ENCODE assay signal across 21 mouse cellular contexts in the genomic region with DNA sequence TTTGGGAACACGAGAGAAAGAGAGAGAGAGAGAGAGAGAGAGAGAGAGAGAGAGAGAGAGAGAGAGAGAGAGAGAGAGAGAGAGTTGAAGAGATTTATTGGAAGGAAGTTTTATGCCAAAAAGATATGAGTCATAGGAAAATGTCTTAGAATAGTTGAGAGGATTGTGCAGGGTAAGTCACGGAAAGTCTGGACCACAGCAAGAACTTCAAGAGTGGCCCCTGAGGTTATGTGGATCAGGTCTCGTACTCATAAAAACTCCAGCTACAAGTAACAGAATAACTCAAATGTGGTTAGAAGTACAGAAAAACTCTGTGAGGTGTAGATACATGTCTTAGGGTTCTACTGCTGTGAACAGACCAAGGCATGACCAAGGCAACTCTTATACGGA.
"Had no signal": no experiment of that assay in that cellular context is flagged by ENCODE, and none has a peak within 500 bp of the region (broad histone marks: within the 10 kb centered on the region; RNA-seq: fewer than 3 reads in every experiment).

No protein-coding gene starts in this region.

- H3K4me3 ChIP-seq: kidney, embryonic 15.5 days; layer of hippocampus, adult 2 months; limb, embryonic 10.5 days; limb, embryonic 13.5 days; liver, embryonic 12.5 days; liver, embryonic 15.5 days; lung, embryonic 15.5 days; midbrain, embryonic 12.5 days; myocyte had no signal

- H3K9ac ChIP-seq: kidney, embryonic 15.5 days; limb, embryonic 13.5 days; liver, embryonic 12.5 days; liver, embryonic 15.5 days; lung, embryonic 15.5 days; midbrain, embryonic 12.5 days had no signal

- H3K9me3 ChIP-seq: kidney, embryonic 15.5 days; limb, embryonic 10.5 days; limb, embryonic 13.5 days; liver, embryonic 12.5 days; liver, embryonic 15.5 days; lung, embryonic 15.5 days; midbrain, embryonic 12.5 days had no signal

- H3K4me1 ChIP-seq: limb, embryonic 10.5 days; limb, embryonic 13.5 days; liver, embryonic 12.5 days; liver, embryonic 15.5 days; lung, embryonic 15.5 days; midbrain, embryonic 12.5 days had no signal

- DNase-seq: kidney, adult 11 months; kidney, adult 8-10 months; kidney, postnatal 25 days; layer of hippocampus, adult 9-11 months; liver; lung, postnatal 10 days; lung, postnatal 36 days; right cerebral cortex, postnatal 4 days; thymus, adult 2 months; thymus, postnatal 25 days had no signal

- H3K27ac ChIP-seq: kidney, embryonic 15.5 days; layer of hippocampus, adult 2 months; limb, embryonic 10.5 days; limb, embryonic 13.5 days; liver, embryonic 12.5 days; liver, embryonic 15.5 days; lung, embryonic 15.5 days; midbrain, embryonic 12.5 days; stomach, postnatal 0 days had no signal

- H3K4me2 ChIP-seq: kidney, embryonic 15.5 days; limb, embryonic 13.5 days; liver, embryonic 12.5 days; liver, embryonic 15.5 days; lung, embryonic 15.5 days; midbrain, embryonic 12.5 days had no signal

- H3K36me3 ChIP-seq: kidney, embryonic 15.5 days; limb, embryonic 10.5 days; limb, embryonic 13.5 days; liver, embryonic 12.5 days; liver, embryonic 15.5 days; lung, embryonic 15.5 days; midbrain, embryonic 12.5 days had no signal

- ATAC-seq: liver, embryonic 12.5 days; midbrain, embryonic 16.5 days had no signal

- H3K27me3 ChIP-seq: kidney, embryonic 15.5 days; limb, embryonic 13.5 days; liver, embryonic 12.5 days; liver, embryonic 15.5 days; lung, embryonic 15.5 days; midbrain, embryonic 12.5 days had no signal
